Mouse (Mus musculus) adrenal gland (tissue): Measurements from ENCODE around the gene Resp18.
"Not testable (repeated sequence)": the region's sequence is repeated elsewhere in the genome, so short reads cannot be mapped to it uniquely, and the experiment has no call there.

Source experiments
- intact Hi-C: fragments of 180-260 bp; cut with DNase I; formaldehyde crosslinking; loops from one replicate; pipeline ENCODE4 v1.15.1; 2025

Resp18 gene

DNA sequence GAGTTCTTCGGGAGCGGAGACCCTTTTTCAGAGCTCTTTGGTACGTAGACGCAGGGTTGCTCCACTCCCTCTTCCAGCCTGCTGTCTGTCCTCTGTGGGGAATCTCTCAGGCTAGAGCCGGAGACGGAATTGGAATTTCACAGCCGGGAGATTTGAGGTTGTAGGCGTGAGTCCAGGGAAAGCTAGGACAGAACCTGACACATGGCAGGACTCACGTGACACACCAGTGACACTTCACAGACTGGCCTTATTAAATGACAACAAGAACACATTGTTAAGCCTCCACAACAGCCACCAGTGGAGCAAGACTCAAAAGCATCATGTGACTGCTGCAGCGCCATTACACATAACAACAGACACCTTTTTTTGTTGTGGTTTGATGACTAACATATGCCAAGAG is 38.6 kb downstream of the Resp18 start:
- intact Hi-C loops = no loop called here

DNA sequence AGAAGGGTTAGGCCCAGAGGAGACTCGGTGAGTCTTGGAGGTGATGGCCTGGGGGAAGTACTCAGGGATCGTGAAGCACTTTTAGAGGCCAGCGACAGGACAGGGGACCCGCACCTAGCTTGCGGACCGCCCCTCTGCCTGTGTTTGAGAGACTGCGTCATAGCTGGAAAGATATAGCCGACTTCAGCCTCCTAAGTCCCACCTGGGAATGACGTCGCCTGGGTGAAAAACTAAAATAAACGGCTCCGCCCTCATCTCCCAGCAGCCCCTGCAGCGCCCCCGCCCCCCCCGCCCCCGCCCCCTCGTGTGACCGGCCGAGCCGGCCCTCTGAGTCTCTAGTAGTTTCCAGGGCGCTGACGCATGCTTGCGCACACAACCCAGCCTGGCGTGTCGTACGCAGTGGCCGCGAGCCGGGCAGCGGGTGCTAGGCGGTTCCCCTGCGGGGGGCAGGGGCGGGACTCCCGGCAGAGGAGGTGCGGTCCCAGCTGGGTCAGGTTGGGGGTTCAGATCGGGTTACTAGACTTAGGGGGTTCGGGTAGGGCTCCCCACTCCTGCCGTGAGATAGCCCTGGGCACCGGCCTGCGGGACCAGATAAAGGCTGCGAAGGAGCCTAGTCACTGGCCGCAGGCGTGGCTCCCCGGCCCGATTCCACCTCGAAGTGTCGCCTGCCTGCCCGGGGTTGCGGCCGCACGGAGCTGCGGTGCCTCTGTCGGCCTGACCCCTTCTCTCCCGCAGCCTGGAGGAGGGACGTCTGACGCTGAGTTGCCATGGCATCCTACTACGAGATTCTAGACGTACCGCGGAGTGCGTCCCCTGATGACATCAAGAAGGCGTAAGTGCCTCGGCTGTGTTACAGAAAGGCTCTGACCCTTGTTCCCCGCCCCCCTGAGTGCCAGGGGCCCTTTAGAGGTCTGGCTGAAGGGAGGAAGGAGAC is 41.8 kb downstream of the Resp18 start, which contains the start of gene Dnajb2:
TSS of gene Dnajb2 (plus strand) at position 290 of the 934 bp plus-strand sequence.
- intact Hi-C loops = no loop called here

DNA sequence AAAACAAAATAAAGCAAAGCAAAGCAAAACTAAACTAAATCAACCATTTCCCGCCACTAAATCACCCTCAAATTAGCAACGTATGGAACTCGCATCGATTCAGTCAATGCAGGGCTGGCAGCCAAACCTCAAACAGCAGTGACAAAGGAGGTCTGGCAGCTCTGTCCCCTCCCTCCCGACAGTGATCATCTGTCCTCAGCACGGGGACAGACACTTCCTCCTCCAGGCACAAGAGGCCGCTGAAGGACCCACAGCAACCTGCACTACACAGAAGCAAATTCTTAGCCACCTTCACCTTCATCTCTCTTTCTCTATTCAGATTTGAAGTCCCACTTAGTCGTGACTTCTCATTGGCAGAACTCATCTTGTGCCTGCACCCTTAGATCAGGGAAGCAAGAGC is 43.6 kb downstream of the Resp18 start:
- intact Hi-C loops = no loop called here

DNA sequence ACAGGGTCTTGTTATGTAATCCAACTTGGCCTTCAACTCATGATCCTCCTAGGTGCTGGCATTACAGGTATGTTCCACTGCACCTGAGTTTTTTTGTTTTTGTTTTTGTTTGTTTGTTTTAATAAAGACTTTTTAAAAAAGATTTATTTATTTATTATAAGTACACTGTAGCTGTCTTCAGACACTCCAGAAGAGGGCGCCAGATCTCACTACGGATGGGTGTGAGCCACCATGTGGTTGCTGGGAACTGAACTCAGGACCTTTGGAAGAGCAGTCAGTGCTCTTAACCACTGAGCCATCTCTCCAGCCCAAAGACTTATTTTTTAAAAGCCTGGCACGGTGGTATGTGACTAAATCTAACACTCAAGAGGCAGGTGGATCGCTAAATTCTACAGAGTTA is 45.7 kb downstream of the Resp18 start:
- intact Hi-C loops = not testable (repeated sequence)

DNA sequence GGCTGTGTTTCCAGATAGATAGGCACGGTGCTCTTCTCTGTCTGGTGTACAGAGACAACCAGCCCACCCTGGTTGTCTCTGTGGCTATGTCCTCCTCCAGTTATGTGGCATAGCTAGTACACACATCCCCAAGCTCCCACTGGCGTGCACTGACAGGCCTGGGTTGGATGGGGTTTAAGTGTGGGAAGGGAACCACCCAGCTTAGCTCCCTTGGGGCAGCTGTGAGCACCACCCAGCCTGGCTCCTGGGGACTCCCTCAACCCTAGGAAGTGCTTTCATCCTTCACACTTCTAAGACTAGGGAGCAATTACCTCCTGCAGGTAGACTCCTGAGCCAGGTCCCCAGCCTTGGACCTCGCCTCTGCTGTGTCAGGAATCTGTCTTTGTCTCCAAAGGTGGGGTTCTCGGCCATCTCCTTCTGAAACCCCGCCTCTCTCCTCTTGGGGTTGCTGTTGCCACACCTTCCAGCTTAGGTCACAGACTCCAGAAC is 46.5 kb downstream of the Resp18 start, which contains the start of gene A630095N17Rik:
TSS of gene A630095N17Rik (minus strand) at position 439 of the 489 bp plus-strand sequence.
- intact Hi-C loops = no loop called here

DNA sequence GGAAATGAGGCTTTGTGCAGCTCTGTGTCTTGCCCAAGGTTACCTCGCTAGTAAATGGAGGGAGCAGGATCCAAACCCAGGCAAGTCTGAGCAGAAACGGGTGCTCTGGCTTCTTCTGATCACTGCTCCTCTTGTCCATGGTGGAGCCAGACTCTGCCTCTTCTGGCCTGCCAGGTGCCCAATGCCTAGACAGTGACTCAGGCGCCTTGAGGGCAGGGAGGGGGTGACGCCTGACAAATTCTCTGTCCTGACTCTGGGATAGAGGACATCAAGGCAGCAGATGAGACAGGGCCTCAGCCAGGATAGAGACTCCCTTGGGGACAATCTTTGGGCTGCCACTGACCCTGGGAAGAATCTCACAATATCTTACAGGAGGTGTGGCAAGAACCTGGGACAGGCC is 47.0 kb downstream of the Resp18 start:
- intact Hi-C loops = no loop called here

DNA sequence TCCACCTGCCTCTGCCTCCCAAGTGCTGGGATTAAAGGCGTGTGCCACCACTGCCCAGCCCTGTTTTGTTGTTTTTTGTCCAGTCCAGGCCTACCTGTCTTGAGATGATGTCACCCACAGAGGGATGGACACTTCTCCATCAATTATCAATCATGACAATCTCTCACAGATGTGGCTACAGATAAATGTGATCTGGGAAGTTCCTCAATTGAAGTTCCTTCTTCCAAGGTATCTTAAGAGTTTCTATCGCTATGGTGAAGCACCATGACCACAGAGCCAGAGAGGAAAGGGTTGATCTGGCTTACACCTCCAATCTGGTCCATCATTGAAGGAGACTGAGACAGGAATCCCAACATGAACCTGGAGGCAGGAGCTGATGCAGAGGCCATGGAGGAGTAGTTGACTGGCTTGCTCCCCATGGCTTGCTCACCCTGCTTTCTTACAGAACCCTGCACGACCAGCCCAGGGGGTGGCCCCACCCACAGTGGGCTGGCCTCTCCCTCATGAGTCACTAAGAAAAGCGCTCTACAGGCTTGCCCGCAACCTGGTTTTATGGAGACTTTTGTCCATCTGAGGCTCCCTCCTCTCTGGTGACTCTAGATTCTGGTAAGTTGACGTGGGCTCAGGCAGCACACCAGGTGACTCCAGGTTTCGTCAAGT is 47.8 kb downstream of the Resp18 start:
- intact Hi-C loops = no loop called here

DNA sequence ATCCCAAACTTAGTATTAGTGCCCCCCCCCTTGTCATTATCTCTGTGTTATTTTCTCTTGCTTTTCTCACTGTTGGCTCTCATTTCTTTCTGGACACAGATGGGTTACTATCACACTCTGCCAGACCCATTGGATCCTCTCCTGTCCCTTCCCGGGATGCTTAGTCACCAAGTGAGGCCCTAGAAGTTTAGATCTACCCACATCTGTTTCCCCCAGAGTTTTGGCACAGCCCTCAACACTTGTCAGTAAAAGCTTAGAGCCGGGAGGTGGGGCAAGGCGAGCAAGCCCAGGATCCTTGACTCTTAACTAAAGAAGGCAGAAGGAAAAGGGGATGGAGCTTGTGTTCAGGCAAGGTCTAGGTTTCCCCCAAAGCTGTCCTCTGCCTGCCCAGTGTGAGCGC is 49.1 kb downstream of the Resp18 start:
- intact Hi-C loops = no loop called here

DNA sequence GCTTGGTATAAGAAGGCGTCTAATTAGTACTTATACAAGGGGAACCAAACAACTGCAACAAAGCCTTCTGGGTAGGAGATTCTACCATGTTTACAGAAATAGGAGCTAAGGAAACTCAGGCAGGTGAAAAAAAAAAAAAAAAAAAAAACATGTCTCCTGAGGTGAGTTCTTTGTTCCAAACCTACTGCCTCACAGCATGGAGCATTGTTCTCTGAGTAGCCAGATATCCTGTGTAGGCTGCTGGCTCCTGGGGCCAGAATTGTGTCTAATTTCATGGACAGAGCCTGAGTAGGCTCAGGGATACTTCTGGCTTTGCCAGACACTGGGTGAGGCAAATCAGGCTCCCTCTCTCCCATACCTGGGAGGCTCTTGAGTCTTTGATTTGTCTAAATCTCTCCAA is 50.6 kb downstream of the Resp18 start:
- intact Hi-C loops = no loop called here

DNA sequence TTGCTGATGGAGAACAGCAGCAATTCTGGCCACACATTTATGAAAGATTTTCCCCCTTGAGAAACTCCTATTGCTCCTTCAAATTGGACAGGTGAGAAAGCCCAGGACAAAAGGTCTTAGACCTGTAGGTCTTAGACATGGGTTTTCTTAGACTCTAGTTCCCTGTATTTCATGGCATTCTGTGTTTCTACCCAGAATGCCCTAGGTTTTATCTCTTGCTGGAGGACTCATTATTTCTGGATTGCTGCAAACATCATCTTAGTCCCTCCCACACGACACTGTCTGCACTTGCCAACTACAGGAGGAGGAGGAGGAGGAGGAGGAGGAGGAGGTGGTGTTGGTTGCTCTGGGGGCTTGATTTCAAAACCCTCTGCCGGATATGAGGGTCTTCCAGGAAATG is 52.1 kb downstream of the Resp18 start:
- intact Hi-C loops = no loop called here

DNA sequence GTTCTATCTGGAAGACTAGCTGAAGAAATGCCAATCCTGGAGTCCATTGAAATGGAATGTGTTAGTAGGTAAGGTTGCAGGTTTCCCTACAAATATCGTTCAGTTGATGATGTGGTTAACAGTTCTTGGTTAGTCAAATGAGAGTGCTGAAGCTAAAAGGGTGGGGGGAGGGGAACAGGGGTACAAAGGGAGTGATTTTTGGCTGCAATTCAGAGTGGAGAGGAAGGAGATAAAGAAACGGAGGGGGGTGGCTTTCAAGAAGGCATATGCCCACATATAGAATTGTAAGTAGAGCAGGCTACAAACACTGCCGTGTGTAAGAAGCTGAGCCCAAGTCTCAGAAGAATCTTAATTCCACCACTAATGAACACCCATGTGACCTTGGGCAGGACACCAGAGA is 52.7 kb downstream of the Resp18 start:
- intact Hi-C loops = no loop called here

DNA sequence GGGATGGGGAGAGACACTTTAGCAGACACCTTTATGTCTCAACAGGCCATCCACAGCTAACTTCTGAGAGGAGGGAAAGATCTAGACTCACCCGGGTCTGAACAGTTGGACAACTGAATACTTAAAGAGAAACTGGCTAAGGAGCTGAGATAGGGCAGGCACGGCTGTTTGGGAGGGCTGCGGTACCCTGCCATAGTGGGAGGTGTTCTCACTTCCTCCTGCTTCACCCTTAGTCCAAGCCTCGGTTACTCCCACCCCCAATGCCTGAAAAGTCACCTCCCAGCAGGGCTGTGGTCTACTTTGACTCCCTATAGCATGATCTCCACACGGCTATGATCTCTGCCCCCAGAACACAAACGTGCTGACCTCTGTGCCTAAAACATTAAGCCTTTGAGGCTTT is 54.7 kb downstream of the Resp18 start:
- intact Hi-C loops = no loop called here

DNA sequence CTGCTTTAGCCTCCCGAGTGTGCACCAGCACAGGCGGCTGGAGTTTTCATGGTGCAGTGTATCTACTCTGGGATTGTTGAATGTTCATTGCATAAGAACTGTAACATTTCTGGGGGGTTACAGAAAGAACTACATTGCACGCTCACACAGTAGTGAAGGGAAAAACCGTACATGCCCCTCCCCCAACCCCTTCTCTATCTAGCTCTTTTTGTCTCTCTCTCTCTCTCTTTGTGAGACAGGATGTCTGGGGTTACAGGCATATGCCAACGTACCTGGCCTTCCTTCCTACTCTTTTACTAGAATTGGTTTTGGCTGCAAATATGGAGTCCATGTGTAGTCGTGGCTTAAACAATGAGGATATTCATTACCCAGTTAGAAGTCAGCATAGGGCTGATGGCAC is 55.3 kb downstream of the Resp18 start:
- intact Hi-C loops = no loop called here
